Mouse (Mus musculus): ENCODE data around the gene Chrm1. TPM values are rescaled to one million over a fixed set of nuclear protein-coding genes. Genes with fewer than 3 reads are reported as not detected.

Gene Chrm1
- polyA plus RNA-seq (2012; ENCODE audit: low replicate concordance), result not detected in 2 replicates

GRCm38 (mm10) chr19:8663360-8663839 lies at the start of gene Chrm1:
Gene Chrm1, plus strand, starts transcription at chr19:8663789.

GRCm38 (mm10) chr19:8617904-8618303 lies 45.7 kb upstream of the Chrm1 start, which contains the start of gene Slc22a6:
Gene Slc22a6, plus strand, starts transcription at chr19:8618039.

GRCm38 (mm10) chr19:8722907-8723573 lies 59.5 kb downstream of the Chrm1 start, which contains the start of gene Slc3a2:
Gene Slc3a2, minus strand, starts transcription at chr19:8723369.

Other genes starting within 250 kb of the Chrm1 start
- gene Slc22a8, start 72.5 kb upstream of the Chrm1 start, polyA plus RNA-seq (2012; ENCODE audit: low replicate concordance), result not detected in 2 replicates
- gene Slc22a6, start 45.8 kb upstream of the Chrm1 start, polyA plus RNA-seq (2012; ENCODE audit: low replicate concordance), result not detected in 2 replicates
- gene Slc3a2, start 59.6 kb downstream of the Chrm1 start, polyA plus RNA-seq (2012; ENCODE audit: low replicate concordance), result 87.6 and 107 TPM in 2 replicates
- 14.1 and 19.6 TPM in 2 replicates for gene Wdr74, start 72.0 kb downstream of the Chrm1 start, polyA plus RNA-seq (2012; ENCODE audit: low replicate concordance)
- gene 1700092M07Rik, start 76.9 kb downstream of the Chrm1 start, polyA plus RNA-seq (2012; ENCODE audit: low replicate concordance), result 0.47 TPM in 1 of 2 replicates, not detected in the other
- 33.5 and 37.6 TPM in 2 replicates for gene Stx5a, start 77.6 kb downstream of the Chrm1 start, polyA plus RNA-seq (2012; ENCODE audit: low replicate concordance)
- gene Nxf1, start 93.3 kb downstream of the Chrm1 start, polyA plus RNA-seq (2012; ENCODE audit: low replicate concordance), result 85.7 and 111 TPM in 2 replicates
- gene Tmem223, start 107.2 kb downstream of the Chrm1 start, polyA plus RNA-seq (2012; ENCODE audit: low replicate concordance), result 40.2 and 65.2 TPM in 2 replicates
- 27.4 and 93.5 TPM in 2 replicates for gene Tmem179b, start 110.7 kb downstream of the Chrm1 start, polyA plus RNA-seq (2012; ENCODE audit: low replicate concordance)
- 18.5 and 32.1 TPM in 2 replicates for gene Taf6l, start 122.6 kb downstream of the Chrm1 start, polyA plus RNA-seq (2012; ENCODE audit: low replicate concordance)
- 6.5 and 12.8 TPM in 2 replicates for gene Polr2g, start 134.8 kb downstream of the Chrm1 start, polyA plus RNA-seq (2012; ENCODE audit: low replicate concordance)
- 1.5 and 2.5 TPM in 2 replicates for gene Zbtb3, start 138.8 kb downstream of the Chrm1 start, polyA plus RNA-seq (2012; ENCODE audit: low replicate concordance)
- 6.1 and 6.4 TPM in 2 replicates for gene Ttc9c, start 155.5 kb downstream of the Chrm1 start, polyA plus RNA-seq (2012; ENCODE audit: low replicate concordance)
- gene Hnrnpul2, start 156.2 kb downstream of the Chrm1 start, polyA plus RNA-seq (2012; ENCODE audit: low replicate concordance), result 83.1 and 207 TPM in 2 replicates
- gene AC129217.1, start 166.0 kb downstream of the Chrm1 start, polyA plus RNA-seq (2012; ENCODE audit: low replicate concordance), result 71.4 and 191 TPM in 2 replicates
- 65.8 and 85.4 TPM in 2 replicates for gene Bscl2, start 173.7 kb downstream of the Chrm1 start, polyA plus RNA-seq (2012; ENCODE audit: low replicate concordance)
- 0.07 and 0.16 TPM in 2 replicates for gene Gng3, start 175.4 kb downstream of the Chrm1 start, polyA plus RNA-seq (2012; ENCODE audit: low replicate concordance)
- gene Lrrn4cl, start 187.0 kb downstream of the Chrm1 start, polyA plus RNA-seq (2012; ENCODE audit: low replicate concordance), result 0.12 TPM in 1 of 2 replicates, not detected in the other
- gene Ubxn1, start 207.7 kb downstream of the Chrm1 start, polyA plus RNA-seq (2012; ENCODE audit: low replicate concordance), result 106 and 169 TPM in 2 replicates
- gene Uqcc3, start 217.1 kb downstream of the Chrm1 start, polyA plus RNA-seq (2012; ENCODE audit: low replicate concordance), result 39.7 and 52.0 TPM in 2 replicates
- 0.17 and 0.48 TPM in 2 replicates for gene Lbhd1, start 219.9 kb downstream of the Chrm1 start, polyA plus RNA-seq (2012; ENCODE audit: low replicate concordance)
- not detected in 2 replicates for gene Gm49403, start 220.1 kb downstream of the Chrm1 start, polyA plus RNA-seq (2012; ENCODE audit: low replicate concordance)
- 10.0 and 58.5 TPM in 2 replicates for gene 1810009A15Rik, start 225.1 kb downstream of the Chrm1 start, polyA plus RNA-seq (2012; ENCODE audit: low replicate concordance)
- 5.1 TPM in 1 of 2 replicates, not detected in the other for gene Gm49416, start 225.1 kb downstream of the Chrm1 start, polyA plus RNA-seq (2012; ENCODE audit: low replicate concordance)
- gene Ints5, start 229.2 kb downstream of the Chrm1 start, polyA plus RNA-seq (2012; ENCODE audit: low replicate concordance), result 30.0 and 30.8 TPM in 2 replicates
- 45.2 and 49.2 TPM in 2 replicates for gene Ganab, start 234.3 kb downstream of the Chrm1 start, polyA plus RNA-seq (2012; ENCODE audit: low replicate concordance)